Mouse (Mus musculus) gastrocnemius, adult 18-20 months (tissue): ENCODE measurements around the gene Ezh1. TPM values are rescaled to one million over a fixed set of nuclear protein-coding genes. Genes with fewer than 3 reads are reported as not detected.
A peak's percentile ranks its signal among the peaks of the same experiment; 100 is the strongest.

Source experiments
- DNase-seq: peaks from one replicate; pipeline ENCODE4 v3.0.0; 2021; ENCODE audit warnings: low spot score
- total RNA-seq, 2 experiments: library from RNA; stranded (reverse); gene quantifications; 2 replicates each; pipeline ENCODE4 v1.2.3; 2021

The Ezh1 gene
- total RNA-seq, 2 experiments from 2014 or later: 25.3 to 26.3 TPM

GRCm38 (mm10) chr11:101182771-101183517 is 43.3 kb downstream of the Ezh1 start:
- no peak for DNase-seq

GRCm38 (mm10) chr11:101181961-101182360 is 44.3 kb downstream of the Ezh1 start:
- no peak for DNase-seq

- peak; percentile 75 for DNase-seq
Measured at GRCm38 (mm10) chr11:101180846-101181740, 45.2 kb downstream of the Ezh1 start.

- DNase-seq: no peak
Measured at GRCm38 (mm10) chr11:101180261-101180660, 46.0 kb downstream of the Ezh1 start.

GRCm38 (mm10) chr11:101179306-101179705 is 47.0 kb downstream of the Ezh1 start:
- no peak for DNase-seq

- no peak for DNase-seq
Measured at GRCm38 (mm10) chr11:101178061-101179058, 47.9 kb downstream of the Ezh1 start.

- peak; percentile 43 for DNase-seq
Measured at GRCm38 (mm10) chr11:101176933-101177773, 49.1 kb downstream of the Ezh1 start.

- DNase-seq: no peak
Measured at GRCm38 (mm10) chr11:101176117-101176691, 50.1 kb downstream of the Ezh1 start.

- DNase-seq: no peak
Measured at GRCm38 (mm10) chr11:101175636-101176116, 50.6 kb downstream of the Ezh1 start.

- no peak for DNase-seq
Measured at GRCm38 (mm10) chr11:101174851-101175628, 51.2 kb downstream of the Ezh1 start, which contains the start of gene Ccr10. Gene Ccr10 (minus strand): TSS chr11:101175443.

GRCm38 (mm10) chr11:101174389-101174745 is 51.9 kb downstream of the Ezh1 start:
- DNase-seq: no peak

GRCm38 (mm10) chr11:101173631-101174388 is 52.5 kb downstream of the Ezh1 start:
- DNase-seq: peak; percentile 79

- peak; percentile 49 for DNase-seq
Measured at GRCm38 (mm10) chr11:101173112-101173511, 53.2 kb downstream of the Ezh1 start.

GRCm38 (mm10) chr11:101172434-101172815 is 53.8 kb downstream of the Ezh1 start:
- DNase-seq: no peak

GRCm38 (mm10) chr11:101171721-101172433 is 54.4 kb downstream of the Ezh1 start:
- peak; percentile 67 for DNase-seq

- DNase-seq: peak; percentile 96
Measured at GRCm38 (mm10) chr11:101170811-101171610, 55.3 kb downstream of the Ezh1 start, which contains the start of gene Plekhh3. Gene Plekhh3 (minus strand): TSS chr11:101171351.
